Mouse (Mus musculus): ENCODE data around the gene Clcnkb. TPM values are rescaled to one million over a fixed set of nuclear protein-coding genes. Genes with fewer than 3 reads are reported as not detected.

The Clcnkb gene
- total and polyA plus RNA-seq, 3 experiments, result 0.08 to 0.51 (median 0.24) TPM

DNA sequence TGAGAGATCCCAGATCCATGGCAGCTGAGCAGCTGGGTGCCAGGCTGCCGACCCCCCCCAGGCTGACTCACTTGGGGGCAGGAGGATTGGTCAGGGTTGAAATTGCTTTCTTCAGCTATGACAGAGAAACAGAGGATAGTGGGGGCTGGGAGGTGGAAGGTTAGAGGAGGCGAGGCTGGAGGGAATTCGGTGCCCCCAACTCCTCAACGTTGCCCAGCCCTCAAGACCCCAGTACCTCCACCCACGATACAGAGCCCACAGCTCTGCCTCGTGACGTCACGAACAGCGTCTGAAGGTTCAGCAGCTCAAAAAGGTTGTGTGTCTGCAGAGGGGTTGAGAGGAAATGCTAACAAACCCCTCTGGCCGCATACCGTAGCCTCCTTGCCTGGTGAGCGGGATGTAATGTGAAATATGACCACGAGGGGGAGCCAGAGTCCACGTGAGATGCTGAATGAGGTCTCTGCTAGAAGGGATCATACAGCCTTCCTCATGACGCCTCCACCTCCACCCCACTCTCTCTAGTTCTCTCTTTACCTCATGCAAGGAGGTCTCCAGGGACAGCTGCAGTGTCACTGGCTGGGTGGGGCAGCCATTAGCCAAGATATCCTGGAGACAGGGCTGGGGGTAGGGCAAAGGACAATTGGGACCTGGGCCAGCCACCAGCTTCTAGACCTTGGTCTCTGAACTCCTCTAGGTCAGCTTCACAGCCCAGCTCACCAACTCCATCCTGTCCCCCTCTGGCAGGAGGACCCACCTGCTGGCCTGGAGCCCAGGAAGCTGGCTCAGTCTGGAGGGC lies 11.1 kb downstream of the Clcnkb start (continued):
- TF ChIP-seq HCFC1 (IDR thresholded peaks at IDR 0.05; ENCODE audit: low read depth, low read length) (no peak), RAD21 (IDR thresholded peaks at IDR 0.05; ENCODE audit: low read depth, low read length) (peak; percentile 99), SIN3A (IDR thresholded peaks at IDR 0.05; ENCODE audit: low read length) (peak; percentile 43; the same call in 1 of the 2 replicates), KAT2A (IDR thresholded peaks at IDR 0.05; ENCODE audit: insufficient replicate concordance, low read length) (no peak), MAFK (IDR thresholded peaks at IDR 0.05; ENCODE audit: insufficient replicate concordance, low read length) (no peak), MEF2A (IDR thresholded peaks at IDR 0.05; ENCODE audit: borderline replicate concordance, low read depth, low read length) (peak; percentile 59), E2F4 (IDR thresholded peaks at IDR 0.05; ENCODE audit: insufficient replicate concordance, low read depth, low read length) (no peak), CTCF (conservative IDR thresholded peaks at IDR 0.05 in 1 of 2, IDR thresholded peaks at IDR 0.05 in 1 of 2; ENCODE audit: low read depth in 2 of 2, low read length in 2 of 2) (peak; percentile 97 to 98), RCOR1 (conservative IDR thresholded peaks at IDR 0.05; ENCODE audit: low read depth, low read length) (no peak), BHLHE40 (IDR thresholded peaks at IDR 0.05; ENCODE audit: low read depth, low read length) (peak; percentile 31; the same call in 1 of the 2 replicates), POLR2AphosphoS2 (IDR thresholded peaks at IDR 0.05; ENCODE audit: low read depth, low read length) (no peak), USF2 (conservative IDR thresholded peaks at IDR 0.05; ENCODE audit: low read depth, low read length) (no peak), PAX5 (IDR thresholded peaks at IDR 0.05; ENCODE audit: low read length) (no peak), UBTF (IDR thresholded peaks at IDR 0.05; ENCODE audit: low read depth, low read length) (no peak), JUND (conservative IDR thresholded peaks at IDR 0.05; ENCODE audit: low read depth, low read length) (no peak; the same call in 1 of the 2 replicates), MYC (IDR thresholded peaks at IDR 0.05; ENCODE audit: low read depth, low read length) (peak; percentile 80), IRF4 (IDR thresholded peaks at IDR 0.05; ENCODE audit: low read depth, low read length) (0 out of 2 replicates have a peak, but pooled peaks have one; percentile 17), ETS1 (conservative IDR thresholded peaks at IDR 0.05; ENCODE audit: low read depth, low read length) (no peak)

- TF ChIP-seq RAD21 (IDR thresholded peaks at IDR 0.05; ENCODE audit: low read depth, low read length) (no peak), NELFE (IDR thresholded peaks at IDR 0.05; ENCODE audit: low read depth, low read length) (no peak), BHLHE40 (IDR thresholded peaks at IDR 0.05; ENCODE audit: low read depth, low read length) (no peak), NRF1 (IDR thresholded peaks at IDR 0.05; ENCODE audit: low read depth, low read length) (no peak), PAX5 (IDR thresholded peaks at IDR 0.05; ENCODE audit: low read length) (no peak), MAX (IDR thresholded peaks at IDR 0.05; ENCODE audit: low read length) (no peak), TBP (conservative IDR thresholded peaks at IDR 0.05; ENCODE audit: low read depth, low read length) (no peak), JUN (IDR thresholded peaks at IDR 0.05; ENCODE audit: insufficient read depth, low read depth, low read length) (no peak), HCFC1 (IDR thresholded peaks at IDR 0.05; ENCODE audit: low read depth, low read length) (no peak), ELF1 (IDR thresholded peaks at IDR 0.05; ENCODE audit: low read depth, low read length) (no peak), JUND (conservative IDR thresholded peaks at IDR 0.05; ENCODE audit: low read depth, low read length) (no peak), USF2 (conservative IDR thresholded peaks at IDR 0.05; ENCODE audit: low read depth, low read length) (no peak), SMC3 (IDR thresholded peaks at IDR 0.05; ENCODE audit: low read depth, low read length) (no peak)
- peaks cover 30% of the 10 kb centered on the region for H3K27me3 ChIP-seq (replicated peaks)
- DNase-seq (ENCODE audit: extremely low read depth), result no peak
- in situ Hi-C loops (cut with MboI; ENCODE audit: low pct_ligation_motif_present, low pct_unique_long_range_greater_than_20kb, low sequenced_read_pairs) (loop anchor here (25.0 kb wide), 2 partner anchors 562 to 687 kb away; partner anchors contain the start of gene Tmem51), dilution Hi-C loops (cut with MboI; ENCODE audit: extremely low pct_ligation_motif_present, extremely low pct_unique_long_range_greater_than_20kb, low sequenced_read_pairs) (no loop called here)
- no peak overlapping the region for H3K9ac ChIP-seq (ENCODE audit: insufficient read depth, low read depth)
- no peak overlapping the region for H3K4me3 ChIP-seq (replicated peaks in 1 of 3; ENCODE audit: low read depth in 2 of 3, low read length in 2 of 3, poor library complexity in 1 of 3)
- H3K36me3 ChIP-seq (replicated peaks in 1 of 2; ENCODE audit: control insufficient read depth in 1 of 2, insufficient read depth in 1 of 2, low read length in 1 of 2), result no peaks in the 10 kb centered on the region
- H3K4me1 ChIP-seq (ENCODE audit: control insufficient read depth in 1 of 2, insufficient read depth in 2 of 2), result peaks cover 5 to 7% of the 10 kb centered on the region in 2 experiments
- no peaks in the 10 kb centered on the region for H3K79me2 ChIP-seq (replicated peaks; ENCODE audit: control insufficient read depth, extremely low read depth, insufficient read depth, poor library complexity, severe bottlenecking)
- no peak overlapping the region for H3K27ac ChIP-seq (ENCODE audit: insufficient read depth, low read depth)
- no peaks in the 10 kb centered on the region for H3K9me3 ChIP-seq (replicated peaks; ENCODE audit: low read length)
- no peak overlapping the region for H3K4me2 ChIP-seq (ENCODE audit: insufficient read depth, low read depth, poor library complexity, severe bottlenecking)
These were observed 15.6 kb downstream of the Clcnkb start for GRCm38 (mm10) chr4:141400171-141400570.

All from CH12.LX (cell line).